Mouse (Mus musculus): ENCODE data around the gene 2700049A03Rik. TPM values are rescaled to one million over a fixed set of nuclear protein-coding genes. Genes with fewer than 3 reads are reported as not detected.

Gene 2700049A03Rik
- total RNA-seq (2023): 1 to 10 TPM; 5.2 to 7.0 TPM

DNA sequence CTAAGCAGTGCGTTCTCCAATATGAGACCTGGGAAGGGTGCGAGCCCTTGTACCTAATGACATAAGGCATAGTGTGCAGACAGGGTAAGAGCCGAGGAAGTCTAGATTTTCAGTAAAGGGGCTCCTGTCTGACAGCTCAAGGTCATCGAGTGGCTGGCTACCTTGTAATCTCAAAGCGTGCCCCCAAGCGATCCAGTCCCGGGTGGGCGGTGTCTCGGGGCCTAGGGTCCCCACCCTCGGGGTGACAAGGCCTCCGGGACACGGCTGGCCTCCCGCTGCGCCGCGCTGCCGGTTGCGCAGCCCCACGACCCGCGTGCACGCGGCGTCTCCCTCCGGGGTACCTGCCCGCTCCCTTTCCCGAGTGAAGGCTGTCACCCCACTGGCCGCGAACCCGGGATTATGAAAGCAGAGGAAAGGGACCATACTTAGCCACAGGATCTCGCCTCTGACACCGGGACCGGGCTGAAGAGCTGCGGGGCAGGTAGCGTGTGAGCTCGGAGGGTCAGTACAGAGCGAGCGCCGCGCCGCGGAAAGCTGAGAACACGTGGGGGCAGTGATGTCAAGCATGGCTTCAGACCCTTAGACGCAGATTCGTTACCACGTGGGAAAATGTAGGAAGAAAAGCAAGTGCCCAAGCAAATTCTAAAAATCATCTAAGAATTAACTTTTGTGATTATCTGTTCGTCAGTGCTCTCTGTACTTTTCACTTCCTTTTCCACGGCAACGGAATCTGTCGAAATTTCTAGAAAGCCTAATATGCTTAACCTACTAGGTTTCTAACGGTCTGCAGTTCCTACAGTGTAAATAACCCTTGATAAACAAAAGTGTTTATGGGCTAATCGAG, at the start of gene 2700049A03Rik, which contains the start of gene Timm9:
Gene 2700049A03Rik, plus strand, starts transcription at position 719 of the 844 bp plus-strand sequence.
Gene Timm9, minus strand, starts transcription at position 555 of the 844 bp plus-strand sequence.

DNA sequence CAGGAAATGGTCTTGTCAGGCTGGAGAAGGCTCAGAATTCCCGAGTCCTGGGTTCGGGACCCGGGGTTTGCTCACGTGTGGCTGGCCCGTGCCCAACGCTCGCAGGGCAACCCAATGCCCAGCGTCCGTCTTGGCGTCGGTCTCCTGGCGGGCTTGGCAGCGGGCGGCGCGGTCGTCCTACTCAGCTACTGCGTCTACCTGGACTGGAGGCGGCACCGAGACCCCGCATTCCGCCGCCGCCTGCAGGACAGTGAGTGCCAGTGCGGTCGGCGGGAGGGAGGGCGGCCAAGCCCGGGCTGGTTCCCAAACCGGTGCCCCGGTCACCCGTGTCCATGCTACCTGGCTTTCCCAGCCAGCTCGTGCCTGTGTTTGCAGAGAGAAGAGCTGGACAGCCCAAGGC, 25.3 kb upstream of the 2700049A03Rik start, which contains the start of gene Tomm20l:
Gene Tomm20l, plus strand, starts transcription at position 98 of the 400 bp plus-strand sequence.

Other genes with a start within 250 kb of the 2700049A03Rik start
- 100 to 1,000 TPM in 1 of 2 experiments, 10 to 100 TPM in 1; 91.9 to 112 TPM for gene Actr10, start 199.0 kb upstream of the 2700049A03Rik start, total RNA-seq (2023)
- gene Psma3, start 162.2 kb upstream of the 2700049A03Rik start, total RNA-seq (2023): 100 to 1,000 TPM; 162 to 201 TPM
- 100 to 1,000 TPM in 1 of 2 experiments, 10 to 100 TPM in 1; 86.3 to 111 TPM for gene Arid4a, start 120.9 kb upstream of the 2700049A03Rik start, total RNA-seq (2023)
- gene Tomm20l, start 25.4 kb upstream of the 2700049A03Rik start, total RNA-seq (2023): not detected
- gene Timm9, start 164 bp upstream of the 2700049A03Rik start, total RNA-seq (2023): 10 to 100 TPM; 13.6 to 15.4 TPM
- under 1 TPM; 0.89 to 0.91 TPM for gene Dact1, start 173.0 kb downstream of the 2700049A03Rik start, total RNA-seq (2023)